Mouse (Mus musculus) left cerebral cortex, postnatal 4 days (tissue): ENCODE measurements at regions not wholly inside any gene's neighbourhood (a gene's known extent, or its start where the extent isn't known, plus 50 kb on each side); places are given as distances from the start of the nearest gene placed in this dataset.
A peak's percentile ranks its signal among the peaks of the same experiment; 100 is the strongest.
"Not testable (repeated sequence)": the region's sequence is repeated elsewhere in the genome, so short reads cannot be mapped to it uniquely, and the experiment has no call there.

Experiments used
- DNase-seq: peaks from one replicate; pipeline ENCODE4 v3.0.0-alpha.2; 2022
- intact Hi-C: fragments of 180-260 bp; cut with DNase I; formaldehyde crosslinking; loops from one replicate; pipeline ENCODE4 v1.15.1; 2025

DNA sequence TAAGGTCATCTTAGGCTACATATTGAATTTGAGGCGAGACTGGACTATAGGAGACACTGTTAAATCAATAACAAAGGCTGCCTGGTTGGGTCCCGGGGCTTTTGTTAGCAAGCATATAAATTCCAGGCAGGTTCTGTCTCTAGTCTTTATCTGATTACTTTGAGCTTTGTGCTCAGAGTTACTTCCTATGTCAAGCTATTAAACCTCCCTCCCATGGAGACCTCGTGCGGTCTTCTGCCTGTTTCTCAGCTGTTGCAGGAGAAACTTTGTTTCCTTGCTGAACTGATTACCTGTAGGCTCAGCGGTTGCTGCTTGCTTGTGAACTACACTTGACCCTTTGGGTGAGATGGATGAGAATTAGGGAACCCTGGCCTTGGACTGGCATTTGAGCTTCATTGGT is 210.5 kb upstream of the Btg1 start:
- DNase-seq: no peak
- intact Hi-C loops: no loop called here

DNA sequence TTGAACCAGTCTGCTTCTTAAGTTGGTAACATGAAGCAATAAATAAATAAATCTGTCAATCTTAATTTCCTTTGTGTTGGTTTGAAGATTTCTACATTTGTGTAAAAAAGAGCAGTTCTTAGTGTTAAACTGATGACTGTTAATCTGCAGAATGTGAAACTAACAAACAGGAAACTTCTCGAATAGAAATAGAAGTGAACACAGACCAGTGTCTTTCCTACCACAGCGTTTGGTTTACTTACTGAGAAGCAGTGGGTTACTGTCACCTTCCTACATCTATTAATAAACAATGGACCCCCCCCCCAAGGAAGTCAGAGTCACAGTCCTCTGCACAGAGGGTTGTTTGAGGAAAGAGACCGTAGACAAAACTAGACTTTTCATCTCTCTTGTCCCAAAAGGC is 209.0 kb upstream of the Btg1 start:
- DNase-seq: no peak
- intact Hi-C loops: no loop called here

DNA sequence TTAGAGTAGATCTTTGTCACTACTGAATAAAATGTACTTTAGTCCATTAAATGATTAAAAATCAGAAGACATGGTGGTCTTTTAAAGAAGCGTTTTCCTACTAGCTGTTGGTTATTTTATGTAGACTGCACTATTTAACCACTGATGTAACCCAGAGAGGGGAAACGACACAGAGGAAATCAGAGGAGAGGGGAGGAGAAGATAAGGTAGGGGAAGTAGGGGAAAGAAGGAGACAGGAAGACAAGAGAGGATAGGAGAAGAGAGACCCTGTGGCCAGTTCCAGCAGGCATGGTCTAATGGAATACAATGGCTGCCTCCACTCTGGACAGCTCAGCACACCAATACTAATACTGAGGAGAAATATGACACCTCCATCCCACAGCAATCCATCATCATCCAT is 208.6 kb upstream of the Btg1 start:
- DNase-seq: no peak
- intact Hi-C loops: no loop called here

DNA sequence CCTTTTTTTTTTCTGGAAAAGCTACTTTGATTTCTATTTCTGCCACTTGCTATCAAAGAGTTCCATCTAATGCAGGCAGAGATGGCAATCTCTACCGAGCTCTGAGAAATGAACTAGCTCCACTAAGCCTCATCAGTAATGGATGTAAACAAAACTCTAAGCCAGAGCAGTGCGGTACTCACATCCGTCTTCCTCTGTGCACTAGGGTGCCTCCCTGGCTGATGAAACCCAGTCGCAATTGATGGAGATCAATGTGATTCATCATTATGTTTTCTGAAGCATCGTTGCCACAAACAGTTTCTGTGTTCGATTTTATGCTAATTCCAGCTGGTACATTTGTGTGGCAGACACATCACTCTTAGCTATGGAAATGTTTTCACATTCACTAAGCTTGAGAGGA is 206.8 kb upstream of the Btg1 start:
- DNase-seq: no peak
- intact Hi-C loops: no loop called here

DNA sequence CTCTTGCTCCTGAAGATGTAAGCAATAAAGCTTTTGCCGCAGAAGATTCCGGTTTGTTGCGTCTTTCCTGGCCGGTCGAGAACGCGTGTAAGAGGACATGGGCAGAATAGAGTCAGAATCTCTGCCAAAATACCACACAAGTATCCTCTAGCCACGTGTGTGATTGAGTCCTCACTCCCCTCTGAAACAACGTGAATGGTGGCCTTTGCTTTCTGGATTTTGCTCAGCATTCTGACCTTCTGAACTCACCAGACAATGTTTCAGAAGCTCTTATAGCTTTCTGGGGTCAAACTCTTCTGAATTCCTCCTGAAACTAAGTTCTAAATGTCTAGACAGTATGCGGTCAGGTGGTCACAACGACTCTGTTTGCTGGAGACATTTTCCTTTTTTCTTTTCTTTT is 202.0 kb upstream of the Btg1 start:
- intact Hi-C loops: no loop called here
- DNase-seq: no peak

DNA sequence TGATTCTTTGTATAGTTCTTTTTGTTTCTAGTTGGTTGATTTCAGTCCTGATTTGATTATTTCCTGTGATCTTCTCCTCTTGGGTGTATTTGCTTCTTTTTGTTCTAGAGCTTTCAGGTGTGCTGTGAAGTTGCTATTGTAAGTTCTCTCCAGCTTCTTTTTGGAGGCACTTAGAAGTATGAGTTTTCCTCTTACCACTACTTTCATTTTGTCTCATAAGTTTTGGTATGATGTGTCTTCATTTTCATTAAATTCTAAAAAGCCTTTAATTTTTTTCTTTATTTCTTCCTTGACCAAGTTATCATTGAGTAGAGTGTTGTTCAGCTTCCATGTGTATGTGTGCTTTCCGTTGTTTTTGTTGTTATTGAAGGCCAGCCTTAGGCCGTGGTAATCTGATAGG is 195.3 kb upstream of the Btg1 start:
- DNase-seq, intact Hi-C loops: not testable (repeated sequence)

DNA sequence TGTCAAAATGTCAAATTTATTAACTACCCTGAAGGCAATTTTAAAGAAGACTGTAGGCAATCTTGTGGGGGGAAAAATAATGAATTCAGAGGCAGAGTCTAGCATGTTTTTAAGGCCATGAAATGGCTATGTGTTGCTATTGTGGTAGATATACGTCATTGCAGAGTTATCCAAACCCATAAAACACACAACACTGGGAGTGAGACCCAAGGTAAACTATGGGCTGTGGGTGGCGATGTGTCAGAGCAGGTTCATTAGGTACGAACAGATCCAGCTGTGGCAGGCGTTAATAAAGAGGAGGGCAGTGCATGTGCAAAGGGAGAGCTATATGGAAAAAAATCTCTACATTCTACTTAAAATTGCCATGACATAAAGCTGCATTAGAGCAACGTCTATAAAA is 189.4 kb upstream of the Btg1 start:
- intact Hi-C loops: no loop called here
- no peak for DNase-seq

GRCm38 (mm10) chr10:96430142-96430541 is 186.7 kb upstream of the Btg1 start:
- intact Hi-C loops: no loop called here
- no peak for DNase-seq

DNA sequence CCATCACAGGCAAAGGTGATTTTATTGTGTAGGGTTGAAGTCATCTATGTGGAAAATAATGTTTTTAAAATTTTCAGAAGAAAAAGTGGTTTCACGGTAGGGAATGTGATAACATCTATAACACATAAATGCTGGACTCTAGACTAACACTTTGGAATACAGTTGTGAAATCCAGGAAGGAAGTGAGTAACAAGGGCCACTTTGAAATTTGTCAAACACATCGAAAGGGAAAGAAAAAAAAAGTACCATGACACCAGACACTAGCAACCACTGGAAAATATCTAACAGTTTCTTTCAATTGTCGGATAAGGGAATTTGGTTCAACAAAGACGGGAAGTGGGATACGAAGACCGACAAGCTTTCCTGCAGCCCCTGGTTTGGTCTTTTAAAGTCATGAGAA is 181.7 kb upstream of the Btg1 start:
- DNase-seq: no peak

DNA sequence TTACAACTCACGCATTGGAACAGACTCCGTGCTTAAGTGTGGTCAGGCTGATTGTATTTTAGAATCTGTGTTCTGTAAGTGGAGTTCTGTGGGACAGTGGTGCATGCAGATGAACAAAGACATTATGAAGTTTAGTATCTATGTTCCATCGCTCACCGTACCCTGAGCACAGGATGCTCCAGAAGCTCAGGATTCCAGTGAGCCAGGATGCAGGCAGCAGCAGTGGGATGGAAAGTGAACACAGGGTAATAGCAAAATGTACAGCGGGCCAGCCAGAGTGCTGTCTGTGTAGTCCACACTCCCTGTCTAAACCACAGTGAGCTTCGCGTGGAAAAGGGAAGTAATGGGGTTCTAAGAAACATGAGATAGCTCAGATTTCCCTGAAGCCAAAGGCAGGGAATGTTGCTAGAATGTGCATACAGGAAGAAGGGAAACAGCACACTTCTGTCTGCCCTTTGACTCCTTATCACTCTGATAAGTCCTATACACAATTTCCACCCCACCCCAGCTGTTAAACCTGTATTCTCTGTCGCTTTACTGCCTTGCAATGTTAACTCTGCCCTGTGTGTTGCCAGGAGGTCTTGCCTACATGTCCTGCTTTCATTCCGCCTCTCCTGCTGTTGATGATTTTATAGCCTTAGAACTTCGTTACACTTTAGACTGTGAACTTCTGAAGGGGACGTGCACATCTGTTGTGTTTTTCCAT is 178.3 kb upstream of the Btg1 start:
- DNase-seq: no peak
- intact Hi-C loops: no loop called here

More for the DNA sequence above, 181.7 kb upstream of the Btg1 start:
- intact Hi-C loops: no loop called here

- DNase-seq: no peak
- intact Hi-C loops: no loop called here
Measured at GRCm38 (mm10) chr10:96442165-96442564, 174.6 kb upstream of the Btg1 start.

GRCm38 (mm10) chr10:96450266-96450665 is 166.5 kb upstream of the Btg1 start:
- intact Hi-C loops: no loop called here
- no peak for DNase-seq

DNA sequence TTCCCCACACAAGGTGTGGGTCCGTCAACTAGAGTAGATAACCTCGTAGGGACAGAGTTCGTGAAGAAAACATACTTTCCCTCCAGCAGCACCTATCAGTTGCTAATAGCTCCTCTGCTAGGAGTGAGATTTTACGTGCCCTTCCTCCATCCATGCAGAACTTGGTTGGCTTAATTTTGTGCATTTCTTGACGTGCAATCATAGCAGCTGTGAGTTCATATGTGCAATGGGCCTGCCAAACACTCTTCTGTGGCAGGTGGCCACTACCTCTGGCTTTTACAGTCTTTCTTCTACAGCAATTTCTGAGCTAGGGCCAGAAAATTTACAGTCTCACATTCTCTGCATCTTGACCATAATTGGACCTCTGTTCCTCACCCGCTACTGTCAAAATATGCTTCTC is 161.9 kb upstream of the Btg1 start:
- DNase-seq: peak; percentile 5
- intact Hi-C loops: no loop called here

DNA sequence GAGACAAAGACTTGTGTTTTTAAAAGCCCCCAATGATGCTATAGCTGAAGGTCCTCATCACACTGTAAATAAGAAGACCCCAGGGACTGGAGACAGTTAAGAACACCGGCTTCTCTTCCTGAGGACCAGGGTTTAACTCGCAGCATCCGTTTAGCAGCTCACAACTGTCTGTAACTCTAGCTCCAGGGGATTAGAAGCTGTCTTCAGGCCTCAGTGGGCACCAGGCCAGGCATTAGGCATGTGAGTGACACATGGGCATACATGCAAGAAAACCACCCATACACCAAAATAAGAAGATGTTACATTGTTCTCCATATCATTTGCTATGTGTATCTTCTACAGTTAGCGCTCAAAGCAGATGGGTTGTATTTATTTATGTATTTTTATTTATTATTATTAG is 158.3 kb upstream of the Btg1 start:
- peak; percentile 54 for DNase-seq
- intact Hi-C loops: no loop called here

GRCm38 (mm10) chr10:96459186-96459585 is 157.6 kb upstream of the Btg1 start:
- intact Hi-C loops: no loop called here
- no peak for DNase-seq

GRCm38 (mm10) chr10:96460151-96460550 is 156.7 kb upstream of the Btg1 start:
- no peak for DNase-seq
- intact Hi-C loops: no loop called here

DNA sequence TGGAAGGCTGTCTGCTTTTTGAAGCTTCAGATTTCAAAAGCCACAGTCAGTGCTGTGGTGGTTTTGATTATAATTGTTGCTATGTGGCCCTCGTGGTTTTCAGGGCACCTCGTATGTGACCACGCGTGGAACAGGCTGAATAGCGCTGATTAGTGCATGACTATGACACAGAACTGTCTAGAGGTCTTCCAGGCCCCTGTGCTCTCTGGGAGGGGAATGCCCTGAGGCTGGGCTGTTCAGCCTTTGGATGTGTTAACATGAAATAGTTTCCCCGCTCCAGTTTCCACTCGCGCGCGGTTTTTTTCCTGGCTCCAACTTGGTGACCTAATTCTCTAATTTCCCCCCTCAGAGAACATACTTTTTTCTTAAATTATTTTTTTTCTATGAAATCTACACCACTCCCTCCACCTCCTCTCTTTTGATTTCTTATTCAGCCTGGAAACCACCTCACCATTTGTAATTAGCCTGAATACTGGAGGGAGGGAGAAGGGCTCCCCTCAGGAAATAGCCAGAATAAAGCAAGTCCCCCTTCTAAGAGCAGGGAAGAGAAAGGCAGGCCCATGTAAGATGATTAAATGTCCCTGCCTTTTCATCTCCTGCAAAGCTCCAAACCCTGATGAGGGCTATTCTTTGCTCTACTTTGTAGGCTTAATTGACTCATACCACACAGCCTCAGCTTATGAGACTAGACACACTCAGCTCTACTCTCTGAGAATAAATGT is 156.0 kb upstream of the Btg1 start:
- intact Hi-C loops: no loop called here
- peak; percentile 12 for DNase-seq

DNA sequence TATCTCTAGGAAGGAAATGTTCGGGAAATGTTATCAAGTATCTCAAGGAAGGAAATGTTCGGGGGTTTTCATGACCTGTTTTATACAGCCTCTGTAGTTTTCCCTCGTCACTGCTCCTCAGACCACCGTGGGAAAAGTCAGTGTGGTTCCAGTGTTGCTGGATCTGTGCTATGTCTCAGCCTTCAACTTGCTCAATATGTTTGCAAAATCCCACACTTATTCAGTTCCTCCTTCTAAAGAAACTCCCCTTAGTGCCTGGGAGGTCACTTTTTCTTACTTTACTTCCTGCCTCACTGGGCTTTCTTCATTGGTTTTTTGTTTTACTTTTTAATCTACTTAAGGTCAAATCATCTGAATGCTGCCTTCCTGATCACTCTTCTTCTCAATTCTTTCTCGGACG is 150.8 kb upstream of the Btg1 start:
- intact Hi-C loops: no loop called here
- no peak for DNase-seq

GRCm38 (mm10) chr10:96466845-96467244 is 150.0 kb upstream of the Btg1 start:
- intact Hi-C loops: no loop called here
- no peak for DNase-seq

DNA sequence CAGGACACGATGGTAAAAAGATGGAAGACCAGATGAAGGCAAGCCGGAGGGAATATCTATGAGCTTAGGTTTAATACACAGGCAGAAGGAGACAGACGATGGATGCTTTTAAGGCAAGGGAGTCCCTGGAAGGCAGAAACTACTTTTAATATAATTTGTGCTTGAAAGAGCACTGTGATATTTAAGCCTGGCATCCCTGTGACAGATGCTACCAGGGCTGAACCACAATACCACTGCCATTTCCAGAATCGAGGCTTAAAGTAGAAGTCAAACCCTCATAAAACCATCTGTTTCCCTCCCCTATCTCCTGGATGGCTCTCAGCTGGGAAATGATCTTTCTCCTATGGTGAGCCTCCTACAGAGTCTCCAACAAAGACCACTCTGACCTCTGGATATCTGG is 149.1 kb upstream of the Btg1 start:
- no peak for DNase-seq
- intact Hi-C loops: no loop called here

GRCm38 (mm10) chr10:96471523-96471922 is 145.3 kb upstream of the Btg1 start:
- no peak for DNase-seq
- intact Hi-C loops: no loop called here

DNA sequence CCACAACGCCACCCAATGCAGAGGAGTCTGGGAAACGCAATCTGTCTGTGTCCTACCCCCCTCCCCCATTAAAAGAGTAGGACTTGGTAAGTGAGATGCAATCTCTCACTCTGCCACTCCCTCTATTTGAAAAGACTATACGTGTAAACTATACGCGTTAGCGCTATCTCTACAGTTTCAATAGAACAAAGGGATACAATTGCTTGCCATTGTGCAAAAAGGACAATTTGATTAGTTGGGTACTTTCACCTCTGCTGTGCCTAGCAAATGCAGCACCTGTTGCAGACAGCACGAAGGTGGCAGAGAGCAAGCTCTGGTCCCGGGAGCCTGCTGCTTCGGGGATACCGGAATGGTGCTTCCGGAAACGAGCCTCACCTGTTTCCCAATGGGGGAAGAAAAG is 137.5 kb upstream of the Btg1 start:
- intact Hi-C loops: no loop called here
- DNase-seq: no peak

GRCm38 (mm10) chr10:96479786-96480185 is 137.0 kb upstream of the Btg1 start:
- intact Hi-C loops: no loop called here
- DNase-seq: no peak
